Mouse (Mus musculus): ENCODE measurements at regions not wholly inside any gene's neighbourhood (a gene's known extent, or its start where the extent isn't known, plus 50 kb on each side); places are given as distances from the start of the nearest gene placed in this dataset.

- DNase-seq = peak; percentile 92
These were observed 768.0 kb downstream of the Gm826 start for GRCm38 (mm10) chr2:159565921-159566320.

GRCm38 (mm10) chr2:159566461-159566860 lies 767.5 kb downstream of the Gm826 start:
- DNase-seq = peak; percentile 98

- peak; percentile 62 for DNase-seq
These were observed 765.6 kb downstream of the Gm826 start for GRCm38 (mm10) chr2:159568391-159568790.

GRCm38 (mm10) chr2:159571862-159572261 lies 762.1 kb downstream of the Gm826 start:
- peak; percentile 21 for DNase-seq

- peak; percentile 12 for DNase-seq
These were observed 758.7 kb downstream of the Gm826 start for GRCm38 (mm10) chr2:159575271-159575670.

GRCm38 (mm10) chr2:159583103-159583502 lies 750.9 kb downstream of the Gm826 start:
- DNase-seq = peak; percentile 76

GRCm38 (mm10) chr2:159584641-159585040 lies 749.3 kb downstream of the Gm826 start:
- DNase-seq = peak; percentile 83

- DNase-seq = peak; percentile 88
These were observed 747.1 kb downstream of the Gm826 start for GRCm38 (mm10) chr2:159586697-159587473.

GRCm38 (mm10) chr2:159591396-159592124 lies 742.4 kb downstream of the Gm826 start:
- peak; percentile 78 for DNase-seq

- peak; percentile 97 for DNase-seq
These were observed 741.1 kb downstream of the Gm826 start for GRCm38 (mm10) chr2:159592841-159593240.

- DNase-seq = peak; percentile 85
These were observed 737.7 kb downstream of the Gm826 start for GRCm38 (mm10) chr2:159596285-159596684.

- DNase-seq = peak; percentile 92
These were observed 735.9 kb downstream of the Gm826 start for GRCm38 (mm10) chr2:159598080-159598479.

- DNase-seq = peak; percentile 71
These were observed 726.8 kb downstream of the Gm826 start for GRCm38 (mm10) chr2:159607191-159607590.

- DNase-seq = peak; percentile 15
These were observed 723.5 kb downstream of the Gm826 start for GRCm38 (mm10) chr2:159610451-159610850.

GRCm38 (mm10) chr2:159616685-159617084 lies 717.3 kb downstream of the Gm826 start:
- peak; percentile 70 for DNase-seq

- DNase-seq = peak; percentile 83
These were observed 712.7 kb downstream of the Gm826 start for GRCm38 (mm10) chr2:159621261-159621660.

- DNase-seq = peak; percentile 86
These were observed 711.8 kb downstream of the Gm826 start for GRCm38 (mm10) chr2:159622141-159622669.

- peak; percentile 88 for DNase-seq
These were observed 708.7 kb downstream of the Gm826 start for GRCm38 (mm10) chr2:159625306-159625705.

GRCm38 (mm10) chr2:159645861-159646260 lies 688.1 kb downstream of the Gm826 start:
- DNase-seq = no peak

GRCm38 (mm10) chr2:159646595-159646994 lies 687.4 kb downstream of the Gm826 start:
- peak; percentile 96 for DNase-seq

GRCm38 (mm10) chr2:159652243-159652642 lies 681.7 kb downstream of the Gm826 start:
- DNase-seq = no peak

- DNase-seq = no peak
These were observed 657.1 kb downstream of the Gm826 start for GRCm38 (mm10) chr2:159676845-159677244.

GRCm38 (mm10) chr2:159680641-159681040 lies 653.3 kb downstream of the Gm826 start:
- DNase-seq = no peak

- DNase-seq = peak; percentile 92
These were observed 630.9 kb downstream of the Gm826 start for GRCm38 (mm10) chr2:159703100-159703499.
